Mouse (Mus musculus) right cerebral cortex, postnatal 14 days (tissue): ENCODE measurements around the gene Ube2l6.

Experiments
- DNase-seq: peaks from one replicate; pipeline ENCODE4 v3.0.0; 2022

Gene Ube2l6

GRCm38 (mm10) chr2:84798493-84798921, at the start of gene Ube2l6:
Gene Ube2l6, plus strand, starts transcription at chr2:84798828.
- DNase-seq, result peak; percentile 63

DNA sequence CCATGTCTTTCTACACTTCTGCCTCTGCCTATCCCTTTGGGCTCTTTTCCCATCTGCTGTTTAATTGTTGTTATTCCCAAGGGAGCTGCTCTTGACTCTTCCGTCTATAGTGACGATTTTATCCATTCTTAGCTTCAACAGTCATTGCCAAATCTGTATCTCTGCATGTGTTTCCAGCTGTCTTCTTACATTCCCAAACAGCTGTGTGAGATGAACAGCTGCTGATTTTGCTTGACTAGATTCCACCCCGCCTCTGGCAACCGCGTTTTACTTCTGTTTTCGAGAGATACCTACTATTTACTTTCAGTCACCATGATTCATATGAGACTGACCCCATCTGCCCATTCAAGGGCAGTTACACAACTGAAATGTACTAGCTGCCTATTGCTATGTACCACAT, 48.5 kb upstream of the Ube2l6 start:
- DNase-seq, result no peak

- DNase-seq, result no peak
These were observed 42.4 kb upstream of the Ube2l6 start for GRCm38 (mm10) chr2:84756245-84756644.

GRCm38 (mm10) chr2:84757026-84757682, 41.5 kb upstream of the Ube2l6 start:
- DNase-seq, result no peak

GRCm38 (mm10) chr2:84758542-84759127, 40.0 kb upstream of the Ube2l6 start:
- no peak for DNase-seq

DNA sequence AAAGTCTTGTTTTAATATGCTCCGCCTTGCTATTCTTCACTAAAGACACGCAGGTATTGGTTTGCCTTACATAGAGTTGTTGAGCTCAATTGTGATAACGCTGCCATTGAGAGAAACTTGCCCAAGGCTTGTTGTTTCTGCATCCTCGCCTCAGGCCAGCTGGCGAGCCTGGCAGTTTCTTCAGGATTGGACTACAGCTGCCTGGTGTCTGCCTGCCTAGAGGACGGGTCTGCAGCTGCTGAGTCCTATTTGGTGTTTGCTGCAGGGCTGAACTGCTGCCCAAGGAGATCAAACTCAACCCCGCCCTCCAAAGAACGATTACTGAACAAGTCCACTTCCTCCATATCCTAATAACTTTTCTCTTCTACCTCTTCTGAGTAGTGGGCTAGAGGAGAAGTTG, 37.9 kb upstream of the Ube2l6 start:
- no peak for DNase-seq

GRCm38 (mm10) chr2:84761309-84761708, 37.3 kb upstream of the Ube2l6 start:
- DNase-seq, result no peak

GRCm38 (mm10) chr2:84761840-84762239, 36.8 kb upstream of the Ube2l6 start:
- no peak for DNase-seq

- DNase-seq, result no peak
These were observed 36.3 kb upstream of the Ube2l6 start for GRCm38 (mm10) chr2:84762295-84762694.

DNA sequence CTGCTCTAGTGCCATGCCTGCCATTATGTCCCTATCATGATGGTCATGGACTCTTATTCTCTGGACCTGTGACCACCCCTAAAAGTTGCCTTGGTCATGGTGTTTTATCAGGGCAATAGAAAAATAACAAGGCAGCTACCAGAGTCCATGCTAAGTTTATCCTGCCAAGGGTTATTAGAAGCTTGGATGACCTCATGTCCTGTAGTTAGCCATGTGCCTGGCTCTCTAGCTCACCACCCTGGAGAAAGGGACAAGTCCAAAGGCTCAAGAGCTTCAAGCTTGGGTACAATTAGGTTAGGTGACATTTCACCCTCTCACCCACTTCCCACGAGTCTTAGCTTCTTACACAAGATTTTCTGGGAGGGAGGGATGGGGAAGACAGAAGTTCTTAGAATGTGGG, 35.8 kb upstream of the Ube2l6 start:
- no peak for DNase-seq

DNA sequence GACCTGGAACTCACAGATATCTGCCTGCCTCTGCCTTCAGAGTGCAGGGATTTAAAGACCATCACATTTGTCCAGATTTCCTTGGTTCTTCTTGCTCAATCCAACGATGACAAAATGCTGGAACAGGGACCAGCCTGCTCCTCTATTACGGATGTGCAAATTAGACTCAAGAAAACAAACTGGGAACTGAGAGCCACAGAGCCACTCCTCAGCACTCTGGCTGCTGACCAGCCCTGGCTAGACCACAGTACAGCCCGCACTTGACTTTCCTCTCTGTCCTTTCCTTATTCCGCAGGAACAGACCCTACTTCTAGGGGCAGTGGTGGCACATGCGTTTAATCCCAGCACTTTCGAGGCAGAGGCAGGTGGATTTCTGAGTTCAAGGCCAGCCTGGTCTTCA, 28.1 kb upstream of the Ube2l6 start:
- no peak for DNase-seq

- DNase-seq, result no peak
These were observed 26.2 kb upstream of the Ube2l6 start for GRCm38 (mm10) chr2:84772454-84772853.

- DNase-seq, result no peak
These were observed 25.4 kb upstream of the Ube2l6 start for GRCm38 (mm10) chr2:84773195-84773594.

DNA sequence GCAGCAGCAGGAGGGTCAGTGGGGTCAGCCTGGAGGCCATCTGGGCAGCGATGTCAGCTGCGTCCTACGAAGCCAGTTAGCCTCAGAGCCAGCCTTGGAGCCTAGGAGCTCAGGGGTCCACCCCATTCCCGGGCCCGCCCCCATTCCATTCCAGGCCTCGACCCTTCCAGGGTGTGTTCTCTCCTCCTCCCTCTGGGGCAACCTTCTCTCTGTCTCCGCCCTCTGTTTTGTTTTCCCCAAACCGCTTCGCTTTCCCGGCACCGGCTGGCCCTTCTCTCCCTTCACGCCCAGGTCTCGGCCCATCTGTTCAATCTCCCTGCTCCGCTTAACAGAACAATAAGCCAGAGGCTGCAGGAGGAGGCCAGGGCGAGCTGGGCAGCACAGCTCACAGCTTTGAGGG, 23.9 kb upstream of the Ube2l6 start:
- peak; percentile 10 for DNase-seq

- DNase-seq, result no peak
These were observed 23.4 kb upstream of the Ube2l6 start, which contains the start of gene Serping1 for GRCm38 (mm10) chr2:84775241-84775640. Gene Serping1, minus strand, starts transcription at chr2:84775444.

DNA sequence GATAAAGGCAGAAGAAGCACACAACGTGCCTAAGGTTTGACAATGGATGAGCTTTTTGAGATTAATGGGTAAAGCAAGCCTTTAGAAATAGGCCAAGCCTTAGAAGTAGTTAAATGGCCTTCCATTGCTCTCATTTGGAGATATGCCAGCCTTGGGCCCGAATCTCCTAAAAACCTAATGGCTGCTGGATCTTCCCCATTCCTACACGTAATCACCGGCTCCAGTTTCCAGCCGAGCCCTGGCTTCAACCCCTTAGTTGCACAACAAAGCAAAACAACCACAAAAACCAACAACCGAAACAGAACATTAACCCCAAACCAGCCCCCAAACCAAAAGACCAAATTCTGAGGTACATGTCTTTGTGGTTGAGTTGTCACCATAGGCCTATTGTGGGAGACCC, 23.0 kb upstream of the Ube2l6 start:
- DNase-seq, result no peak

GRCm38 (mm10) chr2:84777706-84778105, 20.9 kb upstream of the Ube2l6 start:
- no peak for DNase-seq

- DNase-seq, result no peak
These were observed 19.4 kb upstream of the Ube2l6 start for GRCm38 (mm10) chr2:84779210-84779609.

- DNase-seq, result no peak
These were observed 15.3 kb upstream of the Ube2l6 start for GRCm38 (mm10) chr2:84783315-84783714.

- DNase-seq, result no peak
These were observed 14.6 kb upstream of the Ube2l6 start for GRCm38 (mm10) chr2:84783840-84784566.

DNA sequence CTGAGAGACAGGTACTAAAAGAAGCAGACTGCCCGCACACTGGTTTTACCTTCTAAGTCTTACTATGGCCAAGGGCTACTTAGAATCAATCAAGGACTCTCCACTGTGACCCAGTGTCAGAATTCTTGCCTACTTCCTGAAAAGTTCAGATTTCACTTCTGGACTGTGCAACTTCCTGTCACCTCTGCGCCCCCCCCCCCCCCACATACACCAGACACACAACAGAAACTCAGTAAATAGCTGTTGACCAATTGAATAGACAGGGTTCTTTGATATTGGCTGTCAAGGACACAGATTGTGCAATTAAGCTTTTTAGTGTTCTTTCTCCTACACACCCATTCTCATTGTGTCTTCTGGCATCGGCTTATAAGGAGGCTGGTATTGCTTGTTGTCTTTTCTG, 10.3 kb upstream of the Ube2l6 start:
- DNase-seq, result no peak

- DNase-seq, result no peak
These were observed 8.2 kb upstream of the Ube2l6 start for GRCm38 (mm10) chr2:84790418-84790817.

DNA sequence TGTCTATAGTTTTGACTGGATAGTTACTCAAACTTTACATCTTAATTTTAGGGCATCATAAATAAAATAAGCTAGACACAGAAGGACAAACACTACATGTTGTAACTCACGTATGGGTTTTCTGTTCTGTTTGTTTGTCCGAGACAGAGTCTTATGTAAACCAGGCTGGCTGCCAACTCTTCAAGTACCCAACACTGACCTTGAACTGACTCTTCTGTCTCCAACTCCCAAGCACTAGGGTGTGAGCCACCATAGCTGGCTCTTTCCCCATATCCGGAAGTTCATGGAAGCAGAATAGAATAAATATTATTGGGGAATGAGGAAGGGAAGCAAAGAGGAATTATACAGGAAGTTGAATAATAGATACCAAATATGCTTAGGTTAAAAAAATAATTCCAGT, 6.1 kb upstream of the Ube2l6 start:
- no peak for DNase-seq

- DNase-seq, result no peak
These were observed 5.5 kb upstream of the Ube2l6 start for GRCm38 (mm10) chr2:84793154-84793553.
